Mouse (Mus musculus): Measurements from ENCODE around the gene Ap1b1.

DNA sequence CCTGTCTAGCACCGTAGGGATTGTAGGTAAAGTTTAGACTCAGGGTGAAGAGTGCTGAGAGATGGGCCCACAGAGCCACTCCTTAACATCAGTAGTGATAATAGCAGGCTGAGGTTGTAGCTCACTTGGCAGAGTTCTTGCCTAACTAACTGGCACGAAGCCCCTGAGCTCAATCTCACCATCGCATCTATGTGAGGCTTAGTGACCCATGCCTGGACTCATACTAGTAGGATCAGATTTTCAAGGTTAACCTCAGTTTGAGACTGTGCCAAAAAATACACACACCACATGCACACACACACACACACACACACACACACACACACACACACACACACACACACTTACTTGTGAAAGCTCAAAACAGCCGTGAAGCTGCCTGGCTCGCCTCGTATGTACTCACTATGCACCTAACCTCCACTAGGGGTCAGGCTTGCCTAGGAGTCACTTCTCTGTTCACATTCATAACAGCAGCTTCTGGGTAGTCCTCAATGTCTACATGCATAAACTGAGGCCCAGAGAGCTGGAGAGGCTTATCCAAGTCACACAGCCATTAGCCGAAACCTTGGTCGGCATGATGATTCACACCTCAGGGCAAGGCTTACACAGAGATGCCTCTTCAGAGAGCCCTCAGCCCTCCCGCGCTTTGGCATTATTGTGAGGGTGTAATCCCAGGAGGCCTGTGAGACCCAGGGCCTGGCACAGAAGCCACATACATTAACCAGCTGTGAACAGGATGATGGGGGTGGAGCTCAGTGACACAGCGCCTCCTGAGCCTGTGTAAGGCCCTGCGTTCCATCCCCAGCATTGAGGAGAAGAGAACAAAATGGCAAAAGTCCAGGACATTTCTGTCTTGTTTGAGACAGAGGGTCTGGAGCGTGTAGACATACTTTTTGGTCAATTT lies 13.4 kb upstream of the Ap1b1 start:
- TF ChIP-seq CTCF (IDR thresholded peaks at IDR 0.05; ENCODE audit: extremely low read depth, insufficient read depth, low read length) (peak; percentile 89), POLR2A (IDR thresholded peaks at IDR 0.05; ENCODE audit: extremely low read depth, insufficient read depth, low read length) (no peak)
